Mouse (Mus musculus) adrenal gland, postnatal 14 days (tissue): ENCODE data around the gene Ankrd40. TPM values are rescaled to one million over a fixed set of nuclear protein-coding genes. Genes with fewer than 3 reads are reported as not detected.

ENCODE experiments used
- DNase-seq: peaks from one replicate; pipeline ENCODE4 v3.0.0; 2021; ENCODE audit warnings: mixed read lengths
- total RNA-seq: library from RNA; stranded (reverse); gene quantifications from 2 replicates; pipeline ENCODE4 v1.2.3, GENCODE M21; 2021

Gene Ankrd40
- total RNA-seq, 1 experiment from 2014 or later = 131 TPM

DNA sequence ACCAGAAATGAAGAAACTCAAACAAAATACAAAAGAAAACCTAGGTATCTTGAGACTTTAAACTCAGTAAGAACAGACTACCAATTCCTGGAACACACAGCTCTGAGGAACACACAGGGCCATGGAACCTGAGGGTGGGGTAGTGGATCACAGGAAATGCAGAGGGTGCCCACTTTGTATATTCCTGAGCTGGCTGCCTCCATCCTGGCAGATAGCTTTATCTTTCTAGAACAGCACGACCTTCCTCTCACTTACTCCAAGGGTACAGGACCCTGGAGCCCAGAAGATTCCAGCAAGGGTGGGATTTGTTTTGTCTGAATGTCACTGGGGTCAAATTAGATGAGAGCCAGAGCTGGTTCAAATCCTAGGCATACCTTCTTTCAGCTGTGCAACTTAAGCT lies 22.5 kb downstream of the Ankrd40 start:
- no peak for DNase-seq

DNA sequence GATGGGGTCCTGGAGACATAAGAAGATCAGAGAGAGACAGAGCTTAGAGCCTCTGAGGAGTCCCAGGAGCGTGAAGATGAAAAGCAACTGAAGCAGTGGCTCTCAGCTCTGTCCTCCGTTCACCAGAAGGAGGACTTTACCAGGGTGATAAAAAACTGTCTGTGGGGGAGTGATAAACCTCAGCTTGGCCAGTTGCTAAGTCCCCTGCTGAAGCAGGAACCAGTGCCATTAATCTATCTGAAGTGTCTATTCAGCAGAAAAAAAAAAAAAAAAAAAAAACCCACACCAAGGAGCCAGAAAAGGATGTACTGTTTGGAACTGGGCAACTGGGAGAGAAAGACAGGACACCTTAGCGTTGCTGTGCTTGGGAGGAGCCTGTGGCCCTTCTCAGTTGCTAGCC lies 23.3 kb downstream of the Ankrd40 start:
- no peak for DNase-seq

DNA sequence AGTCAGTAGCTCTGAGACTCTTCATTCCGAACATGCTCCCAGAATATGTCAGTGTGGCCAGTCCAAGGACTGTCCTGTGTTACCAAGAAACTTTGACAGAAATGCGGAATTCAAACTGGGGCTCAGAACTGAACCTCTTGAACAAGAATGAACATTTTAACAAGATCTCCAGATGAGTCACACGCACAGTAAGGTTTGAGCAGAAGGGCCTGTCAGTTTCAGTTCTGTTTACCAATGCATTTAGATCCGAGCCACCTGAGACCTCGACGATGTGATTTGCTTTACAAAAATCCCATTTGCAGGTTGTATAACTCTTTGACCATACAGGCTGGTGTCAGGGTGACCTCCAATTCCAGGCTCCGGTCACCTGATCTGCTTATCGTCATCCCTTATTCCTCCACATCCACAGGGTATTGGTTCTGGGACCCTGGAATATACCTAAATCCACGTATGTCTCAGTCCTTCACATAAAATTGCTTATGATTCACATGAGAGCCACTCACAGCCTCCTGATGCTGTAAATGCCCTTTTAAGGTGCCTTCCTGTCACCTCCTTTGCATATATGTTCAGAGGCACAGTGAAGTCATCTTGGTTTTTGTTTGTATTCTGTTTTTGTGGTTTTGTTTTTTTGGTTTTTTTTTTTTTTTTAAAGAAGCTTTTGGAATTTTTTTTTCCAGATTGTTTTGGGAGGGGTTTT lies 27.9 kb downstream of the Ankrd40 start:
- DNase-seq = no peak

DNA sequence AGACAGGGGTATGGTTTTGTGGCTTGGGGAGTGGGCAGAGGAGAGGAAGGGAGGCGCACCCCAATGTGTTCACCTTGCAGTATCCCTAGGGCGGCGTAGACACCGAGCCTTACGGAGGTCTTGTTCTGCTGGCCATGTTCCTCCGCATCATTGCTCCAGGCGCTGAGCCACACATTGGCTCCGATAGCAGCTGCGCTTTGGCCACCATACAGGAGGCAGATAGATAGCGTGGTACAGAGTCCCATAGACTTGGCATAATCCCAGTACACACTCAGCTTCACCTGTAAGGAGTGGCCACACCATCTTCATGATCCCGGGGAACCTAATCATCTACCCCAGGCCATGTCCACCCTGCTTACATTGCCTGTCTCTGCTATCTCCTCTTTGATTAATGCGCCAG lies 31.4 kb downstream of the Ankrd40 start:
- no peak for DNase-seq

DNA sequence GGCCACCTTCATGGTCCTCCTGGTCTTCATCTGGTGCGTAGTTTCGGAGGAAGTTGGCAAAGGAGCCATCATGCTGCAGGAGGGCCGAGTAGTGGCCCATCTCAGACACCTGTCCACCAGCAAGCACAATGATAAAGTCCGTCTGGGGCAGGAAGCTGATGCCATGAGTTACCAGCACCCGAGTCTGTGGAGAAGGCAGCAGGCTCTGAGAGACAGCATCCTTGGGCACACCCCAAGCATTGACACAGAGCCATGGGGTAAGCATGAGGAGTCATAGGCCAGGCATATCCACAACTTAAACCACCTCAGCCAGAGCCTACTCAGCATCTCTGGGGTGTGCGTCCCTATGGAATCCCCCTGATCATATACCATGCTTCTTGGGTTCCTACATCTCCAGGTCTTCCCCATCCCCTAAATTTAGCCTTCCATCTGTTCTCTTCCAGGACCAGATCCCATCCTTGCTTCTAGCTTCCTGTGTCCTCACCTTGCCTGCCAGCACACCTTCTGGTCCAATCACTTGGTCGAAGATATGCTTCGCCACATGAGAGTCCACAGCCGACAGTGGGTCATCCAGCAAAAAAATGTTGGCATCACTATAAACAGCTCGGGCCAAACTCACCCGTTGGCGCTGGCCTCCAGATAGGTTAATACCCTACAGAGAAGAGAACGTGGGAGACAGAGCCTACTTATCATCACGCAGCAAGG lies 33.5 kb downstream of the Ankrd40 start:
- DNase-seq = no peak

DNA sequence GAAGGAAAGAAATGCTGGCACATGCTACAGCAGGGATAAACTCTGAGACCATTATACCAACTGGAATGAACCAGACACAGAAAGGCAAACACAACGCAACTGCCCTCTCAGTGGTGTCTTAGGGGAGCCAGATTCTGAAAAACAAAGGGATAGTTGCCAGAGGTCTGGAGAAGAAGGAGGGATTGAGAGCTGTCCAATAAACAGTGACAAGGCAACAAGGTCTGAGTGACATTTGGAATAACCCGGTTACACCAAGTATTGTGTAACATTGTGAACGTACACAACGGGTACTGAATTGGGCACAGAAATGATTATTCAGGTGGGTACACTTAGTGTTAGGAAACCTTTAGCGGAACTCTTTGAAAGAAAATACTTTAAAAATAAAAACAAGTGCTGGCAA lies 34.3 kb downstream of the Ankrd40 start:
- DNase-seq = no peak

DNA sequence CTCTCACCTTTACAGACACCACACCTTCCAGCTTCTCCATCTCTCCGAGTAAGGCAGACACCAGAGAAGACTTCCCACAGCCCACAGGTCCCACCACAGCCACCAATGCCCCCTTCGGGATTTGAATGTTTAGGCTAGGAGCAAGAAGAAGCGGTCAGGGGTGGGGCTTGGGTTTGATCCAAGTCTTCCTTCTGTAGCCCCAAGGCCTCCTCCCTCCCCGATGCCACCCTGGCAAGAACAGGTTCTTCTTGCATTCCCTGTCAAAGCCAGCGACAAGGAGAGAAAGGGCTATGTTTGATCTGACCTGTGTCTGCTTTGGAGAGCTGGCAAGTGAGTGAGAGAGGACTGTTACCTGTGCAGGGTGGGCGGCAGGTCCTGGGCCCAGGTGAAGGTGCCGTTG lies 35.9 kb downstream of the Ankrd40 start:
- peak; percentile 38 for DNase-seq

DNA sequence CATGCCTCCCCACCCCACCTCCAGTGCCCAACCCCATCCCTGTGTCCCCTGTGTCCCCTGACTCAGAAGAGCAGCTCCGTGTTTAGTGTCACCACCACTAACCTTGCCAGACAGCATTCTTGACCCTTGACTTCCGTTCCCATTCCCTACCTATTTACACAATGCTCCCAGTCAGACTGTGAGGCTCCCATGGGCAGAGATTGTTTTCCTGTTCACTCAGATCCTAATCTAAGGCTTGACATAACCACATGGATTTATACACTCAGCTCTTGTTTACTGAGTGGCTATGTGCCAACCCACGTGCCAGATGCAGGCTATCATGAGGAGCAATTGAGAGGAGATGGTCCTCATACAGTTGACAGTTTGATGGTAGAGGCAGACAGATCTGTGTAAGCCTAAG lies 37.5 kb downstream of the Ankrd40 start:
- DNase-seq = no peak

DNA sequence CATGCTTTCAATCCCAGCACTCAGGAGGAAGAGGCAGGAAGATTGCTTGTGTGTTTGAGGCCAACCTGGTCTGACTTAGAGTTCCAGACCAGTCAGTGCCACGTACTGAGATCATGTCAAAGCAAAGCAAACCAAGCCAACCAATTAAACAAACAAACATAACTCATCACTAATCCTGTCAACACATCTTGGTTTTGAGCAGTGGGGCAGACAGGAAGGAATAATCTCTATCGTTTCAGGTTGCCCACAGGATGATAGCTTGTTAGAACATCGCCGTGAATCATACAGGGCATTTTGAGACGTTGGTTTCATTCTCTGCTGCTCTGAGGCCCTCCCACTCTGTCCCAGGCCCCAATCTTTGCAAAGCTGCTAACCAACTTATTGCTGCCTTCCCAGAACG lies 42.2 kb downstream of the Ankrd40 start:
- DNase-seq = no peak

DNA sequence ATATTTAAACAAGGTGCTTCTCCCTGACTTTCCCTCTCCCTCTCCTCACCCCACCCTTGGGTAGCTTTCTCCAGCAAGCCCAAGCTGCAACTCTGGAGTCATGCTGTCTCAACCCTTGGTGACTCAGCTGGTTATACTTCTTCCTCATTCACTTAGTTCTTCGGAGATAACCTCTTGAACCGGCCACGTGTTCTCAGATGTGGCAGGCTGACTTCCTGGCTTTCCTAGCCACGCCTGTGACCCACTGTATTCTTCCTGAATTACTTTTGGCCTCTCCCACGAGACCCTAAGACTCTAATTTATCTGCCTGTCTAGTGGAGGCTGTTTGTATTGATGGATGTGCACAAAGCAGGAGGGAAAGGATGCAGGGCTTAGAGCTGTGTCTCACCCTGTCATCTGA lies 43.0 kb downstream of the Ankrd40 start:
- no peak for DNase-seq

DNA sequence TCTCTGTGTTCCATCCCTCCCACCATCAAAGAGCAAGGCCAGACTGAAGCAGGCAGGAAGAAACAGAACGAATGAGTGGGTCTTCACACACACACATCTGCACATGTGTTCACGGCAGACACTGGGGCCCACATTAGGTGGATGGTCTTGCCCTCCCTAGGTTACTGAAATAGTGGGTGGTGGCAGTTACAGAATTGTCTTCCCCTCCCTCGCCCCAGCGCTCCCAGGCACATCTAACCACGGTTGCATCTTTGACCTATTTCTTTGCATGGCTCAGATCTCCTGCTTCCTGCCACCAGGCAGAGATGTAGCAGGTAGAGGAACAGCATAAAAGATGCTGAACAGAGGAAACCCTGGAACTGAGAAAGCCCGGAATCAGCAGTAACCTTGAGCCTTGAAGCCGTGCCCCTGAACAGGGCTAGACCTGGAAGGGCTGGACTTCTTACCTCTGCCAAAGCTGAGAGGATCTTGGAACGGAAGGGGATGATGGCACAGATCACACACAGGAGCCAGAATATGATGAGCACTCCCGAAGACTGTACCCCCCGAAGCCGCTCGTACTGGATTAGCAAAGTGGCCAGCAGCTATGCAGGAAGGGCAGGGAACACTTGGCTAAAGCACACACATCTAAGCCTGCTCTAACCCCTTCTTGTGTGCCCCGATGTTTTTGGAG lies 46.6 kb downstream of the Ankrd40 start:
- DNase-seq = no peak

DNA sequence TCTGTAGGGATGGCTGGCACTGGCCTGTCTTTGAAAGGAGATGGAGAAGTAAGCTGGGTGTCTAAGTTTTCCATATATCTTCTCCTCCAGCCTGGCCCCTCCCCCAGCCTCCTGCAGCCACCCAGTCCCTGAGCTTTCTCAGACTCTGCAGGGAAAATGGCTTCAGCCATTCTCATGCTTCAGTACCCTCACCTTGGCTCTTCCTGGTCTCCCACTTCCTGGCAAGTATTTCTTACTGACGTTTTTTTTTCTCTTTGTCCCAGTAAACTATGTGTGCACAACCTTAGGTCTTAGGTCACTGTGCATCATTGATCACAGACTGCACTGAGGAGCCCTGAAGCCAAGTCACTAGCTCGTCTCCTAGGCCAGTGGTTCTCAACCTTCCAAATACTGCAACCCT lies 51.3 kb downstream of the Ankrd40 start:
- no peak for DNase-seq

DNA sequence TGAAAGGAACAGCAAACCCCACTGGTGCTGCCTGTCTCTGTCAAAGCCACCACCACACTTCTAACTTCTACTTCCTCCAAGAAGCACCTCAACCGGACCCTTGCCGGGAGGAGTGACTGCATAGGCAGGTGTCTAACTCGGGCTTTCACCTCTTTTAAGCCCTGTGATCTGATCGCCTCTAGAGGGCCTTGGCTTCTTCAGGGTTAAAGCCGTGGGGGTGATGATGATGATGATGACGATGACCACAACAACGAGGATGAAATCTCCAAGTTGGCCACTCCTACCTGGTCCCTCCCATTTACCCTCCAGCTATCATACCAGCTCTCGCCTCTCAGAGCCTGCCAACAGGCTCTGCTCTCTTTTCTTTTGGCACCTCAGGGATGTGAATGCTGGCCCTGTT lies 51.9 kb downstream of the Ankrd40 start:
- no peak for DNase-seq

DNA sequence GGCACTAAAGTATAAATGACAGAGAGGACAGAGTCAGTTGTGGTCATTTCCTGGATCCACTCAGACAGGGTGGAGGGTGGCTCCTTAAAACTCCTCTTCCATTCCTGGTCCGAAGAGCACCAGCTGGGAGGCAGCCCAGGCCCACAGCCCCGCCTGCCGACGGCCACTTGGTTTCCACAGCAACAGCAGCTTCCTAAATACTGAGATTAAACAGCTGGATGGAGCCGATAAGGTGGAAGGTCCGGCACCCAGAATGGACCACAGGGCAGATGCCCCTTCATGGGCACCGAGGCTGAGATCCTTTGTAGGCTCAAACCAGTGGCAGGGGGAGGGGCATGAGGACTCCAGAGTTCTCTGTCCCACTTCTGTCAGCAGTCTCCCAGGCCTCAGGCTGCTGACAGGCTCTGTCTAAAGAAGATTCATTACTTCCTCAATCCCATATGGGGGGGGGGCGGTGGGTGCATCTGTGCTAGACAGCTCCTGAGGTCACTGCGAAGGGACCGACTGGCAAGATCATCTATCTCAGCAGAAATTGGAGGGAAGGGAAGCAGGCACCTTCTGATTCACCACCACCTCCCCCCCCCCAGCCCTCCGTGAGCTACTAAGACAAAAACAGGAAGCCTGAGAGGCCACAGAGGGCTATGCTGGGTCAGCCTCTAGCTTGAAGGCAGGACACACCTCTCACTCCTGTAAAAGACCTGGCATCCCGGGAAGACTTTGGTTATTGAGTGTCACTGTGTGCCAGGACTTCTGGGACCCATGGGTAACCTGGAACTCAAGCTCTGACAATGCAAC lies 58.4 kb downstream of the Ankrd40 start:
- DNase-seq = peak; percentile 55

DNA sequence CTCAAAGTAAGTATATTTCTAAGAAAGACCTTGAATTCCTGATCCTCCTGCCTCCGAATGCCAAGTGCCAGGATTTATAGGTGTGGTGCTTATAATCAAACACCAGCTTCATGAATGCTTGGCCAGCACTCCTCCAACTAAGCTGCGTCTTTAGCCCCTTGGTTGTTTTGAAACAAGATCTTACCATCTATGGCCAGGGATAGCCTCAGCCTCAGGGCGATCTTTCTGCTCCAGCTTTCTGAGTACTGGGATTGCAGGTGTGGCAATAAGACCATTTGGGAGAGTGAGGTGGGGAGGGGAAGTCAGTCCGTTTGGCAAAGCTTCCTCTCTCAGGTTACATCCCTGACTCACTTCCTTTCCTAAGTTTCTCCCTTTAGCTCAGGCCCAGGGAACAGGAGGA lies 60.0 kb downstream of the Ankrd40 start:
- DNase-seq = no peak

DNA sequence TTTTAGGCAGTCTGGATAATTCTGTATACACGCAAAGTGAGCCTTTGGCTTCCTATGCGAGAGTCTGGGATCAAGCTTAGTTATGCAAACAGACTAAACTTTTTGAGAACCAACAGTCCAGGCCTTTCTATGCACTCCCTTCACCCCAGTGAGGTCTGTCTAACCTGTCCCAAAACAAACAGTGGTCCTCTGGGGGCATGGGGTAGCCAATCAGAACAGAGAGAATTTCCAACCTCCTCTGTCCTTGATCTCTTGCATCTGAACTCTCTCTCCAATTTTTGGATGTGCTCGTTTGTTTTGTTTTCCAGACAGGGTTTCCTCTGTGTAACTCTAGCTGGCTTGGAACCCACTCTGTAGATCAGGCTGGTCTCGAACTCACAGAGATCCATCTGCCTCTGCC lies 61.2 kb downstream of the Ankrd40 start:
- DNase-seq = no peak

DNA sequence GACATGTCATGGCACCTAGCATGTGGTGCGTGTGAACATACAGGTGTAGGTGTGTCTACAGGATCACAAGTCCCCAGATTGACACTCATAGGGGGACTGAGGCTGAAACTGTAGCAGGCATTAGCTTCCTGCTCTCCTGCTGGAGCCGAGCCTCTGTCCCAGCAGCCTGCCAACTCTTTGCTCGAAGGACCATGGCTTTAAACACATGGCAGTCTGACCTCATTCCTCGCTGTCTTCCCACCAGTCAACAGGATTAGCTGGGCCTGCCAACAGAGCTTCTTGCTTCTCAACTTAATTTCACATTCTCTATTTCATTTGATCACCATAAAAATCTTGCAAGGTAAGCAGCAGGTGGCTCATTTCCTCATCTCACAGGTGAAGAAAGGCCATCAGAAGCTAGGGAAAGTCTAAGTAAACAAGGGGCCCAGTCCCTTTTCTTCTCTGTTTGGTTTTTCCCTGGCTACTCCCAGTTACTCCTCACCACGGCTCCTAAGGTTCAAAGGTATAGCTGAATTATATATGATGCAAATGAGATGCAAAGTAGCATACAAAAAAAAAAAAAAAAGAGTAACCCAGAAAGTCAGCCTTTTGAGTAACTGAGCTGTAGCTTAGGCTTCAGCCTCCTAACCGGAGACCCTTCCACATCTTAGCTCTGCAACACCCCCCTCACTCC lies 62.1 kb downstream of the Ankrd40 start:
- DNase-seq = no peak

DNA sequence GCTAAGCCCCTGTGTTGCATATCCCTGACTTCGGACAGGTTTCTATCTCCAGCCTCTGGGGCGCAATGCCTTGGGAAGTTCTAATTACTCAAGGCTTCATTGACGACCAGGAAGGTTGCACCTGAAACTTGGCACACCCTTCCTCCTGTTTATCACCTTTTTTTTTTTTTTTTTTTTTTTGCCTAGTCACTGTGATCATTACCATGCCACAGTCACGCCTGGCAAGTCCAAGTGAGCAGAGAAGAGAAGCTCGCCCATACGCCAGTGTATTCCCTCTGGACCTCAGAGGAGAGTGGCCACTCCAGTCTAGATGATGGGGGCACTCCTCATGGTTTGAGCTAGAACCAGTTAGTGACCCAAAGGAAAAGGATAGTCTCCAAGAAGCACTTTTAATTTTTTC lies 63.0 kb downstream of the Ankrd40 start:
- DNase-seq = no peak
